Mouse (Mus musculus) liver, embryonic 14.5 days (tissue): ENCODE measurements around the gene Cdk8. TPM values are rescaled to one million over a fixed set of nuclear protein-coding genes. Genes with fewer than 3 reads are reported as not detected.

Experiments
- ATAC-seq: fragments of 200-750 bp; cut with Nextera tagmentation; 2 replicates; pipeline ENCODE4 v1.8.0; 2017; ENCODE audit warnings: moderate number of reproducible peaks, mild to moderate bottlenecking, moderate library complexity; ENCODE audit not compliant: insufficient read depth
- DNase-seq, 3 experiments: peaks; one replicate each; pipeline ENCODE4 v3.0.0-alpha.2; 2012 to 2013; ENCODE audit warnings: low read depth in 3 of 3, low spot score in 3 of 3
- H3K27ac ChIP-seq: fragments of 300-500 bp; sonication (generic); 2 replicates; pipeline ENCODE4 v1.5.1; 2014; ENCODE audit warnings: moderate library complexity, mild to moderate bottlenecking, control low read depth, inconsistent platforms
- H3K27me3 ChIP-seq: fragments of 300-500 bp; sonication (generic); 2 replicates; pipeline ENCODE4 v1.6.1; 2014; ENCODE audit warnings: mild to moderate bottlenecking, low read length, moderate library complexity; ENCODE audit not compliant: control insufficient read depth, insufficient read depth
- H3K36me3 ChIP-seq: fragments of 300-500 bp; sonication (generic); replicated peaks from 2 replicates; pipeline ENCODE4 v1.6.1; 2014; ENCODE audit warnings: low read depth; ENCODE audit not compliant: control insufficient read depth, insufficient read depth
- H3K4me1 ChIP-seq, 2 experiments: fragments of 200-500 bp in 1 of 2; fragments of 300-500 bp in 1 of 2; sonication (generic) in 1 of 2; replicated peaks; 2 replicates each; pipeline ENCODE4 v1.6.1; 2012 to 2014; ENCODE audit warnings: antibody characterized with exemption in 1 of 2, inconsistent platforms in 1 of 2, low read length in 1 of 2; ENCODE audit not compliant: control insufficient read depth in 2 of 2, insufficient read depth in 2 of 2
- H3K4me2 ChIP-seq: fragments of 300-500 bp; sonication (generic); 2 replicates; pipeline ENCODE4 v1.6.1; 2014; ENCODE audit warnings: low read depth, mild to moderate bottlenecking, control low read depth, moderate library complexity
- H3K4me3 ChIP-seq, 2 experiments: fragments of 200-500 bp in 1 of 2; fragments of 300-500 bp in 1 of 2; sonication (generic) in 1 of 2; 2 replicates each; pipeline ENCODE4 v1.5.1; 2012 to 2014; ENCODE audit warnings: low read depth in 2 of 2, low read length in 2 of 2, mild to moderate bottlenecking in 2 of 2, control low read depth in 1 of 2, inconsistent platforms in 1 of 2, moderate library complexity in 1 of 2; ENCODE audit not compliant: insufficient read depth in 1 of 2
- H3K9ac ChIP-seq: fragments of 300-500 bp; sonication (generic); replicated peaks from 2 replicates; pipeline ENCODE4 v1.6.1; 2014; ENCODE audit warnings: mild to moderate bottlenecking, control low read depth, moderate library complexity
- H3K9me3 ChIP-seq: fragments of 300-500 bp; sonication (generic); 2 replicates; pipeline ENCODE4 v1.6.1; 2016; ENCODE audit warnings: low read length, mixed read lengths; ENCODE audit not compliant: control insufficient read depth
- CTCF ChIP-seq: IDR thresholded peaks from 2 replicates; pipeline ENCODE4 v1.5.1; 2016; ENCODE audit warnings: antibody characterized with exemption, low read depth, control low read depth
- EP300 ChIP-seq: IDR thresholded peaks from 2 replicates; pipeline ENCODE4 v1.6.1; 2016; ENCODE audit warnings: antibody characterized with exemption, low read depth
- WGBS: fragments of 180-500 bp; shearing (Covaris S2); extraction: QIAGEN DNeasy Blood & Tissue Kit; methylation state at CpG from one replicate; pipeline ENCODE4 v1.1.7; 2014; ENCODE audit not compliant: insufficient replicate concordance; 5-methylcytosine and 5-hydroxymethylcytosine counted together
- polyA plus RNA-seq, 2 experiments: library from polyadenylated mRNA; depleted of rRNA in 1 of 2; stranded (reverse) in 1 of 2; unstranded in 1 of 2; fragments of >200 nt; fragmentation: Nextera tagmentation in 1 of 2; extraction: Ambion mirVana in 1 of 2; gene quantifications; 2 replicates each; pipeline versions ENCODE4 v1.2.1 to v1.2.3; 2012 to 2014

The Cdk8 gene
- polyA plus RNA-seq, 2 experiments, result 25.8 to 42.5 TPM

- no peak overlapping the region for H3K9ac ChIP-seq
- H3K27me3 ChIP-seq, result no peaks in the 10 kb centered on the region
- ATAC-seq (no peak), DNase-seq (no peak)
- H3K36me3 ChIP-seq, result no peaks in the 10 kb centered on the region
- TF ChIP-seq CTCF, result no peak
- TF ChIP-seq EP300, result no peak
- H3K4me1 ChIP-seq, result peaks cover 9 to 18% of the 10 kb centered on the region in 2 experiments
- H3K4me2 ChIP-seq, result no peak overlapping the region
- 66% methylated on average over 7 of the region's 7 CpGs for WGBS
- no peak overlapping the region for H3K4me3 ChIP-seq
- H3K9me3 ChIP-seq, result no peaks in the 10 kb centered on the region
- no peak overlapping the region for H3K27ac ChIP-seq
Measured at GRCm38 (mm10) chr5:146332541-146332940, 101.5 kb downstream of the Cdk8 start.

GRCm38 (mm10) chr5:146334410-146334809 lies 103.4 kb downstream of the Cdk8 start:
- ATAC-seq (peak; percentile 40; the same call in 1 of the 2 replicates), DNase-seq (no peak)
- Histone ChIP-seq H3K36me3 (no peaks in the 10 kb centered on the region), H3K4me3 (no peak overlapping the region), H3K27me3 (no peaks in the 10 kb centered on the region), H3K9ac (no peak overlapping the region), H3K4me2 (no peak overlapping the region), H3K4me1 (peaks cover 9 to 16% of the 10 kb centered on the region in 2 experiments), H3K9me3 (no peaks in the 10 kb centered on the region), H3K27ac (no peak overlapping the region)
- WGBS, result 37% methylated on average over 1 of the region's 1 CpGs
- no peak for TF ChIP-seq CTCF
- no peak for TF ChIP-seq EP300

GRCm38 (mm10) chr5:146338064-146338463 lies 107.0 kb downstream of the Cdk8 start:
- TF ChIP-seq CTCF (no peak), EP300 (no peak)
- Histone ChIP-seq H3K4me1 (peaks cover 3 to 5% of the 10 kb centered on the region in 2 experiments; a peak in 3 of 4 replicates), H3K27me3 (no peaks in the 10 kb centered on the region), H3K27ac (no peak overlapping the region), H3K4me2 (no peak overlapping the region), H3K9me3 (no peaks in the 10 kb centered on the region), H3K4me3 (no peak overlapping the region), H3K36me3 (no peaks in the 10 kb centered on the region), H3K9ac (no peak overlapping the region)
- DNase-seq (no peak), ATAC-seq (no peak)
- WGBS, result 54% methylated on average over 9 of the region's 9 CpGs

GRCm38 (mm10) chr5:146340037-146340436 lies 109.0 kb downstream of the Cdk8 start:
- Histone ChIP-seq H3K4me1 (no peaks in the 10 kb centered on the region; a peak in 1 of 4 replicates), H3K36me3 (no peaks in the 10 kb centered on the region), H3K27me3 (no peaks in the 10 kb centered on the region), H3K4me3 (no peak overlapping the region), H3K9me3 (no peaks in the 10 kb centered on the region), H3K9ac (no peak overlapping the region), H3K27ac (no peak overlapping the region), H3K4me2 (peak overlapping the region; percentile 24)
- ATAC-seq (peak; percentile 74), DNase-seq (no peak)
- TF ChIP-seq EP300, result no peak
- TF ChIP-seq CTCF, result no peak
- 63% methylated on average over 4 of the region's 4 CpGs for WGBS

- no peaks in the 10 kb centered on the region for H3K9me3 ChIP-seq
- no peak overlapping the region for H3K4me2 ChIP-seq
- no peaks in the 10 kb centered on the region; a peak in 1 of 4 replicates for H3K4me1 ChIP-seq
- H3K4me3 ChIP-seq, result no peak overlapping the region
- no peak for ATAC-seq
- H3K27ac ChIP-seq, result no peak overlapping the region
- H3K27me3 ChIP-seq, result no peaks in the 10 kb centered on the region
- H3K9ac ChIP-seq, result no peak overlapping the region
- DNase-seq, result no peak
- WGBS, result 74% methylated on average over 12 of the region's 12 CpGs
- no peak for TF ChIP-seq EP300
- no peaks in the 10 kb centered on the region for H3K36me3 ChIP-seq
Measured at GRCm38 (mm10) chr5:146344911-146345686, 114.1 kb downstream of the Cdk8 start.
